Mouse (Mus musculus) MEL (cell line): ENCODE measurements around the gene Babam2.

Experiments
- CTCF ChIP-seq, 3 experiments: IDR thresholded peaks in 2 of 3; conservative IDR thresholded peaks in 1 of 3; 2 replicates each; pipeline ENCODE4 v1.5.1; 2011 to 2012; ENCODE audit warnings: low read length in 3 of 3, low read depth in 2 of 3, mild to moderate bottlenecking in 2 of 3, improper control_type of control experiment in 1 of 3, inconsistent platforms in 1 of 3, mixed read lengths in 1 of 3, moderate library complexity in 1 of 3; ENCODE audit not compliant: control insufficient read depth in 1 of 3, insufficient read depth in 1 of 3, poor library complexity in 1 of 3, severe bottlenecking in 1 of 3
- E2F4 ChIP-seq: IDR thresholded peaks from 2 replicates; pipeline ENCODE4 v1.6.1; 2011; ENCODE audit warnings: low read depth, low read length, improper control_type of control experiment, borderline replicate concordance
- EP300 ChIP-seq, 2 experiments: IDR thresholded peaks; 2 replicates each; pipeline ENCODE4 v1.6.1; 2011; ENCODE audit warnings: improper control_type of control experiment in 2 of 2, low read length in 2 of 2, low read depth in 1 of 2, mild to moderate bottlenecking in 1 of 2
- GATA1 ChIP-seq: IDR thresholded peaks from 2 replicates; pipeline ENCODE4 v1.6.1; 2011; ENCODE audit warnings: low read depth, low read length, improper control_type of control experiment
- MAFK ChIP-seq: IDR thresholded peaks from 2 replicates; pipeline ENCODE4 v1.6.1; 2011; ENCODE audit warnings: low read depth, mild to moderate bottlenecking, low read length, improper control_type of control experiment, borderline replicate concordance
- MAX ChIP-seq: IDR thresholded peaks from 2 replicates; pipeline ENCODE4 v1.6.1; 2011; ENCODE audit warnings: low read length, improper control_type of control experiment
- SIN3A ChIP-seq: IDR thresholded peaks from 2 replicates; pipeline ENCODE4 v1.6.1; 2012; ENCODE audit warnings: low read length, improper control_type of control experiment, inconsistent platforms
- TAL1 ChIP-seq: IDR thresholded peaks from 2 replicates; pipeline ENCODE4 v1.6.1; 2012; ENCODE audit warnings: mild to moderate bottlenecking, inconsistent platforms, low read length, moderate library complexity, mixed read lengths
- USF2 ChIP-seq, 2 experiments: IDR thresholded peaks; 2 replicates each; pipeline ENCODE4 v1.6.1; 2011 to 2012; ENCODE audit warnings: improper control_type of control experiment in 2 of 2, low read length in 2 of 2, borderline replicate concordance in 1 of 2, inconsistent platforms in 1 of 2, low read depth in 1 of 2, mild to moderate bottlenecking in 1 of 2; ENCODE audit not compliant: insufficient read depth in 1 of 2
- ZNF384 ChIP-seq: IDR thresholded peaks from 2 replicates; pipeline ENCODE4 v1.6.1; 2012; ENCODE audit warnings: low read depth, mild to moderate bottlenecking, inconsistent platforms, low read length, improper control_type of control experiment

DNA sequence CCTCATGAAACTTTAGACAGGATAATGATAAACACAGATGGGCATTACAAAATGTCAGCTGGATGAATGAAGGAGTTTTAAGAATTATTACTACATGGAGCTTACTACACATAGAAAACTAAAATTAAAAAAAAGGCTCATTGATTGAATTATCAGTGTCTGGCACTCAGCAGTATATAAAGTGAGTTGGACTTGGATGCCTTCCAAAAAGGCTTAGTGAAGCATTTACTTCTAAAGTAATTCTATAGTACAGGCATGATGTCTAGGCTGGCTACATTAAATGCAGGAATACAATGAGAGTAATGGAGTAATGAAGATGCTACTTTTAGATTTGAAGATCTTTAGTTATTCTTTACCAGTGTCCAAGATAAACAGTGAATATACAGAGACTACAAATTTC is 4.3 kb upstream of the Babam2 start:
- TF ChIP-seq USF2 (IDR thresholded peaks at IDR 0.05; ENCODE audit: borderline replicate concordance in 1 of 2, insufficient read depth in 1 of 2, low read depth in 1 of 2, low read length in 2 of 2) (no peak), MAFK (no peak), ZNF384 (peak; percentile 44), EP300 (IDR thresholded peaks at IDR 0.05; ENCODE audit: low read depth in 1 of 2, low read length in 2 of 2) (no peak), CTCF (IDR thresholded peaks at IDR 0.05 in 2 of 3, conservative IDR thresholded peaks at IDR 0.05 in 1 of 3; ENCODE audit: control insufficient read depth in 1 of 3, insufficient read depth in 1 of 3, low read depth in 2 of 3, low read length in 3 of 3, poor library complexity in 1 of 3, severe bottlenecking in 1 of 3) (no peak), SIN3A (no peak), E2F4 (no peak), MAX (no peak), TAL1 (no peak), GATA1 (no peak)
